Mouse (Mus musculus) lung, postnatal 25 days (tissue): Measurements from ENCODE around the gene Tent5a.

ENCODE experiments used
- DNase-seq: peaks from one replicate; pipeline ENCODE4 v3.0.0; 2022; ENCODE audit warnings: low spot score

Gene Tent5a

GRCm38 (mm10) chr9:85327242-85328211, at the start of gene Tent5a:
Gene Tent5a (minus strand): TSS chr9:85327348.
- DNase-seq: peak; percentile 83

GRCm38 (mm10) chr9:85376643-85377307, 49.6 kb upstream of the Tent5a start:
- DNase-seq: no peak

- DNase-seq: no peak
These were observed 48.0 kb upstream of the Tent5a start for GRCm38 (mm10) chr9:85375152-85375551.

- no peak for DNase-seq
These were observed 44.9 kb upstream of the Tent5a start for GRCm38 (mm10) chr9:85372034-85372433.

- DNase-seq: no peak
These were observed 42.4 kb upstream of the Tent5a start for GRCm38 (mm10) chr9:85369512-85369911.

- no peak for DNase-seq
These were observed 30.2 kb upstream of the Tent5a start for GRCm38 (mm10) chr9:85357154-85357860.

- DNase-seq: no peak
These were observed 28.4 kb upstream of the Tent5a start for GRCm38 (mm10) chr9:85355559-85355958.

- no peak for DNase-seq
These were observed 20.8 kb upstream of the Tent5a start for GRCm38 (mm10) chr9:85347823-85348523.

GRCm38 (mm10) chr9:85342892-85343785, 16.0 kb upstream of the Tent5a start:
- DNase-seq: peak; percentile 44

- DNase-seq: peak; percentile 34
These were observed 13.2 kb upstream of the Tent5a start for GRCm38 (mm10) chr9:85340303-85340702.

- DNase-seq: peak; percentile 29
These were observed 8.9 kb upstream of the Tent5a start for GRCm38 (mm10) chr9:85336046-85336445.

- no peak for DNase-seq
These were observed 4.4 kb upstream of the Tent5a start for GRCm38 (mm10) chr9:85331521-85331920.

- peak; percentile 79 for DNase-seq
These were observed 1.1 kb upstream of the Tent5a start for GRCm38 (mm10) chr9:85328259-85328658.

GRCm38 (mm10) chr9:85326292-85327241, 581 bp downstream of the Tent5a start:
- peak; percentile 24 for DNase-seq

GRCm38 (mm10) chr9:85325201-85325868, 1.8 kb downstream of the Tent5a start:
- no peak for DNase-seq

- no peak for DNase-seq
These were observed 2.8 kb downstream of the Tent5a start for GRCm38 (mm10) chr9:85324158-85324875.

- DNase-seq: no peak
These were observed 6.8 kb downstream of the Tent5a start for GRCm38 (mm10) chr9:85320167-85320951.

GRCm38 (mm10) chr9:85316122-85316521, 11.0 kb downstream of the Tent5a start:
- DNase-seq: no peak
